Mouse (Mus musculus) lung, postnatal 0 days (tissue): ENCODE results near the gene Isoc2b.

Source experiments
- CTCF ChIP-seq: IDR thresholded peaks from 2 replicates; pipeline ENCODE4 v1.5.1; 2016; ENCODE audit warnings: antibody characterized with exemption, mild to moderate bottlenecking
- EP300 ChIP-seq: IDR thresholded peaks from 2 replicates; pipeline ENCODE4 v1.6.1; 2016; ENCODE audit warnings: antibody characterized with exemption, mild to moderate bottlenecking, control low read depth

- TF ChIP-seq CTCF, result no peak
- TF ChIP-seq EP300, result no peak
These were observed 16.4 kb downstream of the Isoc2b start for GRCm38 (mm10) chr7:4853613-4854012.
